Mouse (Mus musculus) midbrain, postnatal 0 days (tissue): ENCODE data around the gene Larp4b. TPM values are rescaled to one million over a fixed set of nuclear protein-coding genes. Genes with fewer than 3 reads are reported as not detected.
"Not testable (repeated sequence)": the region's sequence is repeated elsewhere in the genome, so short reads cannot be mapped to it uniquely, and the experiment has no call there.

Experiments
- ATAC-seq: fragments of 200-750 bp; cut with Nextera tagmentation; 2 replicates; pipeline ENCODE4 v1.8.0; 2017; ENCODE audit warnings: moderate number of reproducible peaks, mild to moderate bottlenecking, moderate TSS enrichment, moderate library complexity; ENCODE audit not compliant: low FRiP score
- DNase-seq: peaks from one replicate; pipeline ENCODE4 v3.0.0-alpha.2; 2015; ENCODE audit warnings: low spot score
- H3K27ac ChIP-seq: fragments of 300-500 bp; sonication (generic); 2 replicates; pipeline ENCODE4 v1.5.1; 2014; ENCODE audit warnings: low read depth, mild to moderate bottlenecking, low read length, mixed read lengths
- H3K27me3 ChIP-seq: fragments of 300-500 bp; sonication (generic); 2 replicates; pipeline ENCODE4 v1.6.1; 2014; ENCODE audit warnings: low read length, control low read depth, mixed read lengths; ENCODE audit not compliant: insufficient read depth
- H3K36me3 ChIP-seq: fragments of 300-500 bp; sonication (generic); 2 replicates; pipeline ENCODE4 v1.6.1; 2014; ENCODE audit warnings: low read length, control low read depth, mixed read lengths; ENCODE audit not compliant: insufficient read depth
- H3K4me1 ChIP-seq: fragments of 300-500 bp; sonication (generic); 2 replicates; pipeline ENCODE4 v1.6.1; 2014; ENCODE audit warnings: mild to moderate bottlenecking, control low read depth, antibody characterized with exemption, low read length, mixed read lengths; ENCODE audit not compliant: insufficient read depth
- H3K4me2 ChIP-seq: fragments of 300-500 bp; sonication (generic); 2 replicates; pipeline ENCODE4 v1.6.1; 2014; ENCODE audit warnings: low read depth, mild to moderate bottlenecking, low read length, mixed read lengths; ENCODE audit not compliant: poor library complexity, severe bottlenecking
- H3K4me3 ChIP-seq: fragments of 300-500 bp; sonication (generic); 2 replicates; pipeline ENCODE4 v1.5.1; 2014; ENCODE audit warnings: low read depth, mild to moderate bottlenecking, low read length, moderate library complexity
- H3K9ac ChIP-seq: fragments of 300-500 bp; sonication (generic); replicated peaks from 2 replicates; pipeline ENCODE4 v1.6.1; 2014; ENCODE audit warnings: mild to moderate bottlenecking, low read length, moderate library complexity, mixed read lengths; ENCODE audit not compliant: poor library complexity, severe bottlenecking
- H3K9me3 ChIP-seq: fragments of 300-500 bp; sonication (generic); 2 replicates; pipeline ENCODE4 v1.6.1; 2016; ENCODE audit warnings: low read length, control low read depth
- CTCF ChIP-seq: IDR thresholded peaks from 2 replicates; pipeline ENCODE4 v1.5.1; 2016; ENCODE audit warnings: antibody characterized with exemption, mild to moderate bottlenecking
- WGBS: fragments of 180-500 bp; shearing (Covaris S2); extraction: QIAGEN DNeasy Blood & Tissue Kit; methylation state at CpG from one replicate; pipeline ENCODE4 v1.1.7; 2014; 5-methylcytosine and 5-hydroxymethylcytosine counted together
- polyA plus RNA-seq: library from polyadenylated mRNA; unstranded; fragments of >200 nt; fragmentation: Nextera tagmentation; extraction: Ambion mirVana; gene quantifications from 2 replicates; pipeline ENCODE4 v1.2.1, GENCODE M21; 2015
- total RNA-seq: library from RNA; depleted of rRNA; stranded (reverse); fragments of >200 nt; gene quantifications from 2 replicates; pipeline ENCODE4 v1.2.3, GENCODE M21; 2014; rRNA removed

Larp4b gene
- total RNA-seq (78.3 and 84.0 TPM in 2 replicates), polyA plus RNA-seq (38.2 and 40.8 TPM in 2 replicates)

GRCm38 (mm10) chr13:9093316-9094155, at the start of gene Larp4b:
Gene Larp4b (plus strand): TSS chr13:9093881.
- H3K9ac ChIP-seq = peak within 1 kb of the TSS; percentile 95
- H3K4me1 ChIP-seq = 0 out of 2 replicates have a peak, but pooled peaks cover 3% of the 10 kb centered on the region
- no peak for TF ChIP-seq CTCF
- peak; percentile 100 for ATAC-seq
- H3K27me3 ChIP-seq = no peaks in the 10 kb centered on the region
- DNase-seq = peak; percentile 99
- no peaks in the 10 kb centered on the region for H3K9me3 ChIP-seq
- H3K27ac ChIP-seq = peak within 1 kb of the TSS; percentile 92
- peak within 1 kb of the TSS; percentile 99 for H3K4me3 ChIP-seq
- peak within 1 kb of the TSS; percentile 99 for H3K4me2 ChIP-seq
- WGBS = under 1% methylated on average over 62 of the region's 92 CpGs
- no peaks in the 10 kb centered on the region for H3K36me3 ChIP-seq

- 95% methylated on average over 1 of the region's 1 CpGs for WGBS
- no peak overlapping the region for H3K9ac ChIP-seq
- no peak for TF ChIP-seq CTCF
- no peaks in the 10 kb centered on the region for H3K9me3 ChIP-seq
- no peak overlapping the region for H3K4me2 ChIP-seq
- no peak overlapping the region for H3K4me3 ChIP-seq
- H3K27ac ChIP-seq = no peak overlapping the region
- ATAC-seq (no peak), DNase-seq (no peak)
- no peaks in the 10 kb centered on the region for H3K4me1 ChIP-seq
- H3K36me3 ChIP-seq = no peaks in the 10 kb centered on the region
- no peaks in the 10 kb centered on the region for H3K27me3 ChIP-seq
Measured at GRCm38 (mm10) chr13:9044731-9045130, 49.0 kb upstream of the Larp4b start.

- H3K27ac ChIP-seq, H3K9me3 ChIP-seq, ATAC-seq, H3K36me3 ChIP-seq, DNase-seq, H3K4me2 ChIP-seq, H3K9ac ChIP-seq, H3K4me3 ChIP-seq, H3K27me3 ChIP-seq, H3K4me1 ChIP-seq: not testable (repeated sequence)
- 62% methylated on average over 10 of the region's 10 CpGs for WGBS
Measured at GRCm38 (mm10) chr13:9052049-9052691, 41.5 kb upstream of the Larp4b start.

GRCm38 (mm10) chr13:9057277-9057676, 36.4 kb upstream of the Larp4b start:
- TF ChIP-seq CTCF = no peak
- DNase-seq (no peak), ATAC-seq (no peak)
- H3K9me3 ChIP-seq = no peaks in the 10 kb centered on the region
- 68% methylated on average over 1 of the region's 1 CpGs for WGBS
- H3K4me1 ChIP-seq = no peaks in the 10 kb centered on the region
- H3K27ac ChIP-seq = no peak overlapping the region
- no peaks in the 10 kb centered on the region for H3K36me3 ChIP-seq
- no peaks in the 10 kb centered on the region for H3K27me3 ChIP-seq
- H3K4me2 ChIP-seq = no peak overlapping the region
- H3K9ac ChIP-seq = no peak overlapping the region
- H3K4me3 ChIP-seq = no peak overlapping the region

GRCm38 (mm10) chr13:9058706-9059105, 35.0 kb upstream of the Larp4b start:
- DNase-seq (no peak), ATAC-seq (no peak)
- Histone ChIP-seq H3K4me3 (no peak overlapping the region), H3K4me2 (no peak overlapping the region), H3K27me3 (no peaks in the 10 kb centered on the region), H3K9ac (no peak overlapping the region), H3K4me1 (no peaks in the 10 kb centered on the region), H3K27ac (no peak overlapping the region), H3K36me3 (no peaks in the 10 kb centered on the region), H3K9me3 (no peaks in the 10 kb centered on the region)
- no peak for TF ChIP-seq CTCF
- WGBS = 92% methylated on average over 4 of the region's 4 CpGs

- TF ChIP-seq CTCF = no peak
- WGBS = 69% methylated on average over 4 of the region's 4 CpGs
Measured at GRCm38 (mm10) chr13:9061394-9061793, 32.3 kb upstream of the Larp4b start.

More at GRCm38 (mm10) chr13:9061394-9061793, 32.3 kb upstream of the Larp4b start:
- Histone ChIP-seq H3K9ac (no peak overlapping the region), H3K9me3 (no peaks in the 10 kb centered on the region), H3K4me3 (no peak overlapping the region), H3K4me1 (no peaks in the 10 kb centered on the region), H3K27me3 (no peaks in the 10 kb centered on the region), H3K36me3 (no peaks in the 10 kb centered on the region), H3K4me2 (no peak overlapping the region), H3K27ac (no peak overlapping the region)
- ATAC-seq (no peak), DNase-seq (no peak)
